Mouse (Mus musculus): ENCODE results near the gene Aatf. TPM values are rescaled to one million over a fixed set of nuclear protein-coding genes. Genes with fewer than 3 reads are reported as not detected.

Gene Aatf
- 61.6 and 63.3 TPM in 2 replicates for polyA plus RNA-seq (2015; fragmentation: Nextera tagmentation; extraction: Ambion mirVana)

GRCm38 (mm10) chr11:84513171-84514116 lies at the start of gene Aatf:
Gene Aatf, minus strand, starts transcription at chr11:84513522.
- H3K36me3 ChIP-seq: 0 out of 2 replicates have a peak, but pooled peaks cover 6% of the 10 kb centered on the region
- under 1% methylated on average over 80 of the region's 80 CpGs for WGBS
- peak within 1 kb of the TSS; percentile 88 for H3K4me2 ChIP-seq (replicated peaks)
- peaks cover 28% of the 10 kb centered on the region for H3K27me3 ChIP-seq (replicated peaks)
- ATAC-seq: peak; percentile 99
- peak within 1 kb of the TSS; percentile 70 for H3K9ac ChIP-seq
- peak within 1 kb of the TSS; percentile 63 for H3K4me3 ChIP-seq (replicated peaks)
- H3K27ac ChIP-seq: peak within 1 kb of the TSS; percentile 62; the same call in 1 of the 2 replicates
- no peaks in the 10 kb centered on the region for H3K4me1 ChIP-seq (replicated peaks)
- no peaks in the 10 kb centered on the region for H3K9me3 ChIP-seq

- H3K4me1 ChIP-seq (replicated peaks): no peaks in the 10 kb centered on the region
- 37% methylated on average over 9 of the region's 9 CpGs for whole genome bisulfite sequencing
- no peak overlapping the region for H3K4me3 ChIP-seq (replicated peaks)
- no peaks in the 10 kb centered on the region for H3K9me3 ChIP-seq
- no peaks in the 10 kb centered on the region for H3K36me3 ChIP-seq
- ATAC-seq: no peak
- no peak overlapping the region for H3K4me2 ChIP-seq (replicated peaks)
- H3K9ac ChIP-seq: no peak overlapping the region
- no peaks in the 10 kb centered on the region for H3K27me3 ChIP-seq (replicated peaks)
- no peak overlapping the region for H3K27ac ChIP-seq
Measured at GRCm38 (mm10) chr11:84562758-84563347, 49.5 kb upstream of the Aatf start.

DNA sequence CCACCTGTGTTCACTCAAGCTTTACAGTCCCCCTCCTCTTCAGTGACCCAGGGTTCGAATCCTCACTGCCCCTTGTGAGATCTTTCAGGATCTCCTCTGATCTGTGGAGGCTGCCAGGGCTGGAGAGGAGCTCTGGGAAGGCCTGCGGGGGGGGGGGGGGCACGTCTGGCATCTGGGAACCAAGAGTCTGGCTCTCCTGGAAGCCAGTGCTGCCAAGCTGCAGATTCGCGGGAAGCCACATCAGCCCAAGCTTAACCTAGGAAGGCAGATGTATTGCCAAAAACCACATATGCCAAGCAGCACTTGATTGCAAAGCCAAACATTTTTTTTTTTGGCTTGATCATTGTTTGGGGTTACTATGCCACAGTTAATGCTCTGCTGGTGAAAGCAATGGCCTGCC lies 48.2 kb upstream of the Aatf start:
- ATAC-seq: no peak
- Histone ChIP-seq H3K9me3 (no peaks in the 10 kb centered on the region), H3K4me3 (replicated peaks) (no peak overlapping the region), H3K27ac (no peak overlapping the region), H3K4me2 (replicated peaks) (no peak overlapping the region), H3K9ac (no peak overlapping the region), H3K27me3 (replicated peaks) (no peaks in the 10 kb centered on the region), H3K36me3 (no peaks in the 10 kb centered on the region), H3K4me1 (replicated peaks) (no peaks in the 10 kb centered on the region)
- WGBS: 61% methylated on average over 5 of the region's 5 CpGs

GRCm38 (mm10) chr11:84553821-84554450 lies 40.6 kb upstream of the Aatf start:
- no peak overlapping the region for H3K27ac ChIP-seq
- no peaks in the 10 kb centered on the region for H3K36me3 ChIP-seq
- no peak overlapping the region for H3K4me2 ChIP-seq (replicated peaks)
- no peaks in the 10 kb centered on the region for H3K4me1 ChIP-seq (replicated peaks)
- no peak for ATAC-seq
- H3K4me3 ChIP-seq (replicated peaks): no peak overlapping the region
- H3K9me3 ChIP-seq: no peaks in the 10 kb centered on the region
- no peaks in the 10 kb centered on the region for H3K27me3 ChIP-seq (replicated peaks)
- 86% methylated on average over 14 of the region's 14 CpGs for WGBS
- no peak overlapping the region for H3K9ac ChIP-seq

GRCm38 (mm10) chr11:84551296-84551695 lies 38.0 kb upstream of the Aatf start:
- no peak overlapping the region for H3K9ac ChIP-seq
- H3K4me1 ChIP-seq (replicated peaks): no peaks in the 10 kb centered on the region
- 65% methylated on average over 4 of the region's 4 CpGs for WGBS
- no peaks in the 10 kb centered on the region for H3K9me3 ChIP-seq
- H3K27ac ChIP-seq: no peak overlapping the region
- no peaks in the 10 kb centered on the region for H3K27me3 ChIP-seq (replicated peaks)
- no peak overlapping the region for H3K4me2 ChIP-seq (replicated peaks)
- H3K36me3 ChIP-seq: no peaks in the 10 kb centered on the region
- no peak overlapping the region for H3K4me3 ChIP-seq (replicated peaks)
- no peak for ATAC-seq

DNA sequence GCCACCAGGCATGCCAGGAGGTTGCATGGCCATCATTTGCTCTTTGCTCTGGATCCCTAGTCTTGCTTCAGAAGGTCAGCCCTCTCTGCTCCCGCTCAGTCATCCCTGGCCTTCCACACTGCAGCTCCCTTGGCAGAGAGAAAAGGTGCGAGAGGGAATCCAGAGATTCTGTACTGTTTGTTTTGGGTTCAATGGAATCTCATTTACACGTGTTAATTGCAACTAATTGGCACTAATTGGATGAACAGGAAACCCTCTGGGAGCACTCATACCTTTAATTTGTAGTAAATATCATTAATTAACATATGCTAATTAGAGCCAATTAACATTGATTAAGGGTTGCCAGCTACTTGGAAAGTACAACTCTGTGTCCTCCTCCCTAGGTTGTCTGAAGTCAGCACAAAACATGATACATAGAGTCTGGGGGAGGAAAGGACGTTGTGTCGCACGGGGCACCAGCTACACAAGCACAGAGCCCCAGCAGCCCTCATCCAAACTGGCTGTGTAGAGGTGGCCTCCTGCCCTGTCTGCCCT lies 36.0 kb upstream of the Aatf start:
- Histone ChIP-seq H3K27me3 (replicated peaks) (no peaks in the 10 kb centered on the region), H3K9ac (no peak overlapping the region), H3K4me1 (replicated peaks) (no peaks in the 10 kb centered on the region), H3K9me3 (no peaks in the 10 kb centered on the region), H3K4me2 (replicated peaks) (no peak overlapping the region), H3K27ac (no peak overlapping the region), H3K4me3 (replicated peaks) (no peak overlapping the region), H3K36me3 (no peaks in the 10 kb centered on the region)
- ATAC-seq: no peak
- 52% methylated on average over 6 of the region's 6 CpGs for WGBS

- Histone ChIP-seq H3K36me3 (no peaks in the 10 kb centered on the region), H3K4me1 (replicated peaks) (no peaks in the 10 kb centered on the region), H3K4me3 (replicated peaks) (no peak overlapping the region), H3K27me3 (replicated peaks) (no peaks in the 10 kb centered on the region), H3K27ac (no peak overlapping the region), H3K4me2 (replicated peaks) (no peak overlapping the region), H3K9ac (no peak overlapping the region), H3K9me3 (no peaks in the 10 kb centered on the region)
- 45% methylated on average over 2 of the region's 2 CpGs for WGBS
- no peak for ATAC-seq
Measured at GRCm38 (mm10) chr11:84548293-84548692, 35.0 kb upstream of the Aatf start.

DNA sequence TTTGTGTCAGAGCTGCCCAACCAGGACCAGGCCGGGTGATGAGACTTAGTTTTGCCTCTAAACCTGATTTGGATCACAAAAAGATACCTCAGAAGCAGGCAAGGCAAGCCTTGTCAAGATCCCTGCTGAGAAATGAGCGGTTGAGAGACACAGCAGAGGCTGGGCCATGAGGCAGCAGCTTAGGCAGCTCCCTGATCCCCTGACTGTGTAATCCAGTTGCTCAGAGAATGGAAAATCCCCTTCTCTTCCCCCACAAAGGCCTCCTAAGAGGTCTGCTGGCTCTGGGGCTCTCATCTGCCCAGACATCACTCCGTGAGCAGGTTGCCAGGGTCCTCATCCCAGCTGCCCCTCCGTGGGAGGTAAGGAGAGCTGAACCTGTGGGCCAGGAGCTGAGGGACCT lies 26.7 kb upstream of the Aatf start:
- Histone ChIP-seq H3K4me1 (replicated peaks) (no peaks in the 10 kb centered on the region), H3K4me3 (replicated peaks) (no peak overlapping the region), H3K9ac (no peak overlapping the region), H3K36me3 (no peaks in the 10 kb centered on the region), H3K4me2 (replicated peaks) (no peak overlapping the region), H3K27ac (no peak overlapping the region), H3K27me3 (replicated peaks) (no peaks in the 10 kb centered on the region), H3K9me3 (no peaks in the 10 kb centered on the region)
- WGBS: 25% methylated on average over 4 of the region's 4 CpGs
- no peak for ATAC-seq

DNA sequence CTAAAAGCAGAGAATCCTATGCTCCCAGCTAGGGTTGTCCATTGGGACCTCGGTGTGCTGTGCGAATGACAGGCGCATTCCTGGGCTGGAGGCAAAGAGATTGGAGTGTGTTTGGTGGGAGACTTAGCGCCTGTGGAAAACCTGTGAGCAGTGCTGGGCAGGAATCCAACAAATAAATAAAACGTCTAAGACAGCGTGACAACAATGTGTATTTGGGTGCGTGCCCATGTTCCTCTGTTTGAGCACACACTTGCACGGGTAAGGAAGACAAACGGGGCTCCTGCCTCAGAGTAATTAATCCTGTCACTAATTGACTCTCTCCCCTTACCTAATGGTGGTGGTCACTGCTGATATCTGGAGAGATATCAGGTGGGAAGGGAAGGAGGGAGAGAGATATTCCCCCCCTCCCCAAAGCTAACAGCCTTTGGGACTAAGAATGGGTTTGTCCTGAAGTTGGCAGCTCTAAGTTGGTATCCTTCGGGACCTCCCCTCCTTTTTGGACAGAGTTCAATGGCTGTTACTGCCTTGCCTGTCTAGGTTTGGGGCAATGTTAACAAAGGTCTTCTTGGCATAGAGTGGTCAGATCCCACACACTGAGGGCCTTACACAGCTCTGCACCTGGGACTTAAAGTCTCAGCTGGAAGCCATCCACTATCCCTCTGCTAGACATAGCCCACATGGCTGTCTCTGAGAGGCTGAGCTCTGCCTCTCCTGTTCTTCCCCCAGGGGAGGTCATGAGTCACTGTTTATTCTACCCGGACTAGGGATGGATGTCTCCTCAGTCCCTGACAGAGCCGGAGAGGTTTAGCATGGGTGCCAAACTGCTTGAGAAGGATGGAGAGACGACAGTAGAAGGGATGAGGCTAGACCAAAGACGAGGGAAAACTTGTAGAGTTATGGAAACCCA lies 16.7 kb upstream of the Aatf start:
- H3K27ac ChIP-seq: no peak overlapping the region
- no peak for ATAC-seq
- no peak overlapping the region for H3K4me2 ChIP-seq (replicated peaks)
- peaks cover 74% of the 10 kb centered on the region for H3K27me3 ChIP-seq (replicated peaks)
- peaks cover 19% of the 10 kb centered on the region for H3K4me1 ChIP-seq (replicated peaks)
- WGBS: 20% methylated on average over 14 of the region's 14 CpGs
- no peak overlapping the region for H3K4me3 ChIP-seq (replicated peaks)
- H3K36me3 ChIP-seq: no peaks in the 10 kb centered on the region
- no peaks in the 10 kb centered on the region for H3K9me3 ChIP-seq
- H3K9ac ChIP-seq: no peak overlapping the region

DNA sequence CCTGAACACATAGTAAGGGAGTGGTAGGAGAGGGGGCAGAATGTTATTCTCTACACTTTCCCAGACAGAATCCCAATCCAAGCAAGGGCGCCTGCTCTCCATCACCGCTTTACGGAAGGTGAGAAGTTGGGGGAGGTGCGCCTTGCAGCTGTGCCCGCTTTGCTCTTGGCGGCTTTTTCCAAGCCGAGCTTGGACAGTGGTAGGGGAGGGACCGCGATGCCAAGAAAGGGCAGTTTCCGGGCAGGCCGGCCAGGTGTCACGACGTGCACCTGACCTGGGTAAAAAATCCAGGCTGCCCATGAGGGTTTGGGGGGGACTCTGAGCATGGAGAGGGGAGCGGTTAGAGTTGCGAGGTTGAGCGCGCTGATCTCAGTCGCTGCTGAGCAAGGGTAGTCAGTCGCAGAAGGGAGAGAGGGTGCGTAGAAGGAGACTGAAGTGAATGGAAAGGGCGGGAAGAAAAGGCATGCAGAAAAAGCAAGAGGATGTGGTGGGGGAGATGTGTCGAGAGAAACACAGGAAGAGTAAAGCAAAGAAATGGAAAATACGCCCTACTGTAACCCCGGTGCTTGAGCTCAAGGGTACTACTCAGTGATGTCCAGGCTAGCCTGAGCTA lies 15.9 kb upstream of the Aatf start:
- ATAC-seq: no peak
- Histone ChIP-seq H3K4me1 (replicated peaks) (peaks cover 26% of the 10 kb centered on the region), H3K36me3 (no peaks in the 10 kb centered on the region), H3K27ac (no peak overlapping the region), H3K4me2 (replicated peaks) (0 out of 2 replicates have a peak overlapping the region, but pooled peaks have one; percentile 28), H3K9me3 (no peaks in the 10 kb centered on the region), H3K9ac (no peak overlapping the region), H3K4me3 (replicated peaks) (no peak overlapping the region), H3K27me3 (replicated peaks) (peaks cover 82% of the 10 kb centered on the region)
- WGBS: 6% methylated on average over 24 of the region's 24 CpGs
